Mouse (Mus musculus) C2C12 (cell line): Measurements from ENCODE around the gene Canx. TPM values are rescaled to one million over a fixed set of nuclear protein-coding genes. Genes with fewer than 3 reads are reported as not detected.

Experiments
- H3K27me3 ChIP-seq: one replicate; pipeline ENCODE4 v1.6.1; 2011; ENCODE audit not compliant: control insufficient read depth, insufficient read depth, insufficient read length
- H3K36me3 ChIP-seq: one replicate; pipeline ENCODE4 v1.6.1; 2011; ENCODE audit not compliant: control insufficient read depth, insufficient read depth
- H3K4me3 ChIP-seq: one replicate; pipeline ENCODE4 v1.5.1; 2011; ENCODE audit warnings: mild to moderate bottlenecking, control low read depth; ENCODE audit not compliant: poor library complexity, insufficient read depth, severe bottlenecking
- H3K79me2 ChIP-seq: one replicate; pipeline ENCODE4 v1.6.1; 2011; ENCODE audit not compliant: control insufficient read depth, insufficient read depth
- H3K79me3 ChIP-seq: one replicate; pipeline ENCODE4 v1.6.1; 2011; ENCODE audit warnings: low read depth, control low read depth
- H3ac ChIP-seq: one replicate; pipeline ENCODE3; 2011; ENCODE audit warnings: low read depth; ENCODE audit not compliant: control insufficient read depth, insufficient read length
- CEBPB ChIP-seq: IDR thresholded peaks from one replicate; pipeline ENCODE4 v1.6.1; 2011; ENCODE audit warnings: low read depth, mild to moderate bottlenecking, control low read depth, moderate library complexity
- CTCF ChIP-seq: IDR thresholded peaks from one replicate; pipeline ENCODE4 v1.5.1; 2011; ENCODE audit not compliant: control insufficient read depth, insufficient read depth, insufficient read length
- FOSL1 ChIP-seq: IDR thresholded peaks from one replicate; pipeline ENCODE4 v1.8.0; 2011; ENCODE audit warnings: mild to moderate bottlenecking, low read length; ENCODE audit not compliant: poor library complexity, insufficient read depth, severe bottlenecking
- MAX ChIP-seq: IDR thresholded peaks from one replicate; pipeline ENCODE4 v1.6.1; 2011; ENCODE audit warnings: mild to moderate bottlenecking, control low read depth
- MYOD1 ChIP-seq: IDR thresholded peaks from one replicate; pipeline ENCODE4 v1.6.1; 2011; ENCODE audit warnings: low read depth; ENCODE audit not compliant: control insufficient read depth, insufficient read length
- MYOG ChIP-seq: IDR thresholded peaks from one replicate; pipeline ENCODE4 v1.6.1; 2011; ENCODE audit not compliant: control insufficient read depth, insufficient read length; ENCODE audit errors: extremely low read depth
- USF1 ChIP-seq: IDR thresholded peaks from one replicate; pipeline ENCODE4 v1.6.1; 2011; ENCODE audit warnings: low read depth, mild to moderate bottlenecking, control low read depth, moderate library complexity
- polyA plus RNA-seq: library from polyadenylated mRNA; unstranded; fragments of >200 nt; fragmentation: generic; extraction: Trizol; gene quantifications from one replicate; pipeline ENCODE4 v1.2.1, GENCODE M21; 2012; ENCODE audit warnings: missing spikeins

Canx gene
- polyA plus RNA-seq, 1 experiment, result 144 TPM

DNA sequence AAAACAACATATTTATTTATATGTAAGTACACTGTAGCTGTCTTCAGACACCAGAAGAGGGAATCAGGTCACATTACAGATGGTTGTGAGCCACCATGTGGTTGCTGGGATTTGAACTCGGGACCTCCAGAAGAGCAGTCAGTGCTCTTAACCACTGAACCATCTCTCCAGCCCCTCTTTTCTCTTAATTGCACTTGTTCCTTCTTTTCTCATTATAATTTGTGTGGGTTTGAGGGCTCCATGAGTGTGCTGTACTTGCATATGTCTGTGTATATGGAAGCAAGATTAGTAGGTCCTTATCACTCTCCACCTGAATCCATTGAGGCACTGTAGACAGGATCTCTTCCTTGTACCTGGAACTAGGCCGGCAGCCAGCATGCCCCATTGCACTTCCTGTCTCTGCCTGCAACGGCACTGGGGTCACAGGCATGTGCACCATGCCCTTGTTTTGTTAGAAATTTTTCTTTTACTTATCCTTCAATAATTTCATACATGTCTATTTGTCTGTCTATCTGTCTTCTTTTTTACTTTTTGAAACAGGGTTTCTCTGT, 2.7 kb upstream of the Canx start:
- Histone ChIP-seq H3K79me2 (peaks cover 23% of the 10 kb centered on the region), H3K27me3 (no peaks in the 10 kb centered on the region), H3K79me3 (peaks cover 21% of the 10 kb centered on the region), H3K36me3 (peaks cover 5% of the 10 kb centered on the region), H3K4me3 (no peak overlapping the region), H3ac (no peak overlapping the region)
- TF ChIP-seq FOSL1, result no peak
- TF ChIP-seq MAX, result no peak
- TF ChIP-seq USF1, result no peak
- TF ChIP-seq CTCF, result no peak
- TF ChIP-seq MYOD1, result no peak
- no peak for TF ChIP-seq CEBPB
- TF ChIP-seq MYOG, result no peak

GRCm38 (mm10) chr11:50326302-50326966, 961 bp upstream of the Canx start:
- H3ac ChIP-seq, result peak overlapping the region; percentile 89
- peaks cover 38% of the 10 kb centered on the region for H3K79me3 ChIP-seq
- no peaks in the 10 kb centered on the region for H3K27me3 ChIP-seq
- H3K4me3 ChIP-seq, result peak overlapping the region; percentile 45
- TF ChIP-seq CTCF (no peak), MYOD1 (no peak), MYOG (no peak), FOSL1 (no peak), MAX (no peak), CEBPB (no peak), USF1 (no peak)
- peaks cover 5% of the 10 kb centered on the region for H3K36me3 ChIP-seq
- peaks cover 40% of the 10 kb centered on the region for H3K79me2 ChIP-seq

- Histone ChIP-seq H3K79me3 (peaks cover 53% of the 10 kb centered on the region), H3ac (peak overlapping the region; percentile 98), H3K36me3 (peaks cover 17% of the 10 kb centered on the region), H3K27me3 (no peaks in the 10 kb centered on the region), H3K4me3 (peak overlapping the region; percentile 95), H3K79me2 (peaks cover 56% of the 10 kb centered on the region)
- TF ChIP-seq MYOD1 (no peak), MYOG (no peak), USF1 (no peak), FOSL1 (no peak), CEBPB (no peak), MAX (no peak), CTCF (no peak)
Measured at GRCm38 (mm10) chr11:50324751-50325471, 562 bp downstream of the Canx start.

DNA sequence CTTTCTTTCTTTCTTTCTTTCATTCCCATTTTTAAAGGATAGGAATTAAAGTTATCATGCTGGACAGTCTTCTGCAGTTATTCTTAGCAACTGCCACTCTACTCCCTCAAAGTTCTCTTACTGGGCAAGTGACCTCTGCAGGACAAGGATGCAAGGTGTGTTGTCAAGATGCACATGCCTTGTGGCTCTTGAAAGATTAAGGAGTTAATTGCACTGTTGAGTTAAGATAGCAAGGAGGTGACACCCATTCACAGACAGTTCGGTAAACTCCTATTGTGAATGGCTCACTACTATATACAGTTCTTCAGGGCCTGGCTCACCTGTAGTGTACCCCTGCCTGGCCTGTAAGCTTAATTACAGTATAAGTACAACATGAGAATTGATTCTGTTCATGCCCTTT, 1.6 kb downstream of the Canx start:
- peaks cover 66% of the 10 kb centered on the region for H3K79me2 ChIP-seq
- H3K27me3 ChIP-seq, result no peaks in the 10 kb centered on the region
- H3ac ChIP-seq, result peak overlapping the region; percentile 18
- H3K36me3 ChIP-seq, result peaks cover 28% of the 10 kb centered on the region
- peak overlapping the region; percentile 95 for H3K4me3 ChIP-seq
- TF ChIP-seq USF1, result no peak
- no peak for TF ChIP-seq MYOG
- TF ChIP-seq FOSL1, result no peak
- TF ChIP-seq MYOD1, result no peak
- TF ChIP-seq CTCF, result no peak
- no peak for TF ChIP-seq CEBPB
- no peak for TF ChIP-seq MAX
- H3K79me3 ChIP-seq, result peaks cover 64% of the 10 kb centered on the region

- Histone ChIP-seq H3K27me3 (no peaks in the 10 kb centered on the region), H3K79me2 (peaks cover 81% of the 10 kb centered on the region), H3K4me3 (no peak overlapping the region), H3K79me3 (peaks cover 76% of the 10 kb centered on the region), H3K36me3 (peaks cover 39% of the 10 kb centered on the region), H3ac (no peak overlapping the region)
- no peak for TF ChIP-seq MAX
- TF ChIP-seq FOSL1, result no peak
- TF ChIP-seq USF1, result no peak
- TF ChIP-seq CTCF, result no peak
- no peak for TF ChIP-seq CEBPB
- no peak for TF ChIP-seq MYOD1
- TF ChIP-seq MYOG, result no peak
Measured at GRCm38 (mm10) chr11:50322345-50322744, 3.1 kb downstream of the Canx start.
